ENCODE assay signal across 22 mouse cellular contexts in genomic region chr7:101223501-101223900, GRCm38 (mm10).
DNase-seq lines count a peak whose midpoint lies in the region; ATAC-seq and TF ChIP-seq lines count a peak whose summit lies in the region.
"Had no signal": no experiment of that assay in that cellular context is flagged by ENCODE, and none has a peak within 500 bp of the region (broad histone marks: within the 10 kb centered on the region; RNA-seq: fewer than 3 reads in every experiment).

No protein-coding gene starts in this region.

- in situ Hi-C loops in CH12.LX (cut with MboI; ENCODE audit: low pct_ligation_motif_present, low pct_unique_long_range_greater_than_20kb, low sequenced_read_pairs): loop anchor here (25.0 kb wide), 1 partner anchor 111 kb away; no protein-coding TSS in a partner anchor

- no peak for TF ChIP-seq RAD21 in CH12.LX (IDR thresholded peaks at IDR 0.05; ENCODE audit: low read depth, low read length)

- no peak overlapping the region for H3K4me3 ChIP-seq in CH12.LX (replicated peaks in 1 of 3; ENCODE audit: low read depth in 2 of 3, low read length in 2 of 3, poor library complexity in 1 of 3)
- H3K4me3 ChIP-seq in forebrain, embryonic 12.5 days (replicated peaks): no peak overlapping the region
- H3K4me3 ChIP-seq: embryonic facial prominence, embryonic 13.5 days; embryonic facial prominence, embryonic 15.5 days had no signal

- H3K9me3 ChIP-seq in CH12.LX (replicated peaks; ENCODE audit: low read length): no peaks in the 10 kb centered on the region
- H3K9me3 ChIP-seq in forebrain, embryonic 12.5 days: no peaks in the 10 kb centered on the region
- H3K9me3 ChIP-seq: embryonic facial prominence, embryonic 13.5 days; embryonic facial prominence, embryonic 15.5 days had no signal

- no peak for TF ChIP-seq POLR2A in CH12.LX (IDR thresholded peaks at IDR 0.05; ENCODE audit: low read depth, low read length)

- H3K79me2 ChIP-seq in CH12.LX (replicated peaks; ENCODE audit: control insufficient read depth, extremely low read depth, insufficient read depth, poor library complexity, severe bottlenecking): peaks cover 13% of the 10 kb centered on the region

- no peak overlapping the region for H3K9ac ChIP-seq in CH12.LX (ENCODE audit: insufficient read depth, low read depth)
- H3K9ac ChIP-seq in forebrain, embryonic 12.5 days: no peak overlapping the region
- H3K9ac ChIP-seq: embryonic facial prominence, embryonic 13.5 days; embryonic facial prominence, embryonic 15.5 days had no signal

- no peak for TF ChIP-seq EP300 in CH12.LX (IDR thresholded peaks at IDR 0.05; ENCODE audit: low read length)

- peak overlapping the region; percentile 67; the same call in 1 of the 2 replicates for H3K4me2 ChIP-seq in CH12.LX (ENCODE audit: insufficient read depth, low read depth, poor library complexity, severe bottlenecking)
- no peak overlapping the region for H3K4me2 ChIP-seq in forebrain, embryonic 12.5 days
- H3K4me2 ChIP-seq: embryonic facial prominence, embryonic 13.5 days; embryonic facial prominence, embryonic 15.5 days had no signal

- DNase-seq in spleen, postnatal 36 days (ENCODE audit: low spot score in 2 of 2): peak; percentile 34 to 62
- no peak for DNase-seq in spleen, adult 12 weeks (ENCODE audit: low spot score)
- no peak for DNase-seq in CH12.LX (ENCODE audit: extremely low read depth)
- peak; percentile 64 for DNase-seq in splenic B cell, adult 2 months (ENCODE audit: low read depth, low spot score)
- DNase-seq: adrenal gland, adult 2 months; adrenal gland, postnatal 10 days; adrenal gland, postnatal 25 days; B cell, adult 2 months; cerebellum, adult 11 months; cerebellum, adult 18-20 months; cerebellum, adult 8-10 months; cerebellum, adult 9-11 months; cerebellum, postnatal 14 days; cerebellum, postnatal 36 days; embryo, embryonic 11 days had no signal

- peaks cover 0 to 20% of the 10 kb centered on the region in 2 experiments for H3K36me3 ChIP-seq in CH12.LX (replicated peaks in 1 of 2; ENCODE audit: control insufficient read depth in 1 of 2, insufficient read depth in 1 of 2, low read length in 1 of 2)
- peaks cover 2% of the 10 kb centered on the region; the same call in 1 of the 2 replicates for H3K36me3 ChIP-seq in splenic B cell, adult 2 months (ENCODE audit: control insufficient read depth, insufficient read depth, low read length, poor library complexity, severe bottlenecking)
- no peaks in the 10 kb centered on the region for H3K36me3 ChIP-seq in forebrain, embryonic 12.5 days (replicated peaks)
- H3K36me3 ChIP-seq: embryonic facial prominence, embryonic 13.5 days; embryonic facial prominence, embryonic 15.5 days had no signal

- H3K27ac ChIP-seq in CH12.LX (ENCODE audit: insufficient read depth, low read depth): no peak overlapping the region
- H3K27ac ChIP-seq in forebrain, embryonic 12.5 days: no peak overlapping the region
- H3K27ac ChIP-seq: embryonic facial prominence, embryonic 13.5 days; embryonic facial prominence, embryonic 15.5 days had no signal

- peaks cover 7 to 69% of the 10 kb centered on the region in 2 experiments; a peak in 3 of 4 replicates for H3K4me1 ChIP-seq in CH12.LX (ENCODE audit: control insufficient read depth in 1 of 2, insufficient read depth in 2 of 2)
- H3K4me1 ChIP-seq in forebrain, embryonic 12.5 days: no peaks in the 10 kb centered on the region
- H3K4me1 ChIP-seq: embryonic facial prominence, embryonic 13.5 days; embryonic facial prominence, embryonic 15.5 days had no signal

- ATAC-seq in forebrain, embryonic 12.5 days (ENCODE audit: low FRiP score): no peak
- ATAC-seq in megakaryocyte-erythroid progenitor cell, adult 5-6 weeks (replicated peaks; ENCODE audit: low FRiP score, low TSS enrichment, poor library complexity, severe bottlenecking): no peak
- ATAC-seq: CD4-positive, CD25-positive, alpha-beta regulatory T cell, adult 4 months; forebrain, embryonic 14.5 days; forebrain, embryonic 16.5 days had no signal

- TF ChIP-seq CTCF in CH12.LX (conservative IDR thresholded peaks at IDR 0.05 in 1 of 2, IDR thresholded peaks at IDR 0.05 in 1 of 2; ENCODE audit: low read depth in 2 of 2, low read length in 2 of 2): no peak

- H3K27me3 ChIP-seq in CH12.LX (replicated peaks): no peaks in the 10 kb centered on the region
- H3K27me3 ChIP-seq in splenic B cell, adult 2 months (ENCODE audit: control insufficient read depth, insufficient read depth, low read length, poor library complexity, severe bottlenecking): no peaks in the 10 kb centered on the region
- no peaks in the 10 kb centered on the region for H3K27me3 ChIP-seq in forebrain, embryonic 12.5 days
- H3K27me3 ChIP-seq: embryonic facial prominence, embryonic 13.5 days; embryonic facial prominence, embryonic 15.5 days had no signal

- dilution Hi-C loops in CH12.LX (cut with MboI; ENCODE audit: extremely low pct_ligation_motif_present, extremely low pct_unique_long_range_greater_than_20kb, low sequenced_read_pairs): no loop called here

- 93% methylated on average over 2 of the region's 2 CpGs for WGBS in forebrain, embryonic 12.5 days

TF ChIP-seq in CH12.LX, 34 proteins besides CTCF, POLR2A, EP300 and RAD21:
- TF ChIP-seq PAX5 (IDR thresholded peaks at IDR 0.05; ENCODE audit: low read length) (no peak), UBTF (IDR thresholded peaks at IDR 0.05; ENCODE audit: low read depth, low read length) (no peak), MXI1 (IDR thresholded peaks at IDR 0.05; ENCODE audit: low read depth, low read length) (no peak), MAZ (IDR thresholded peaks at IDR 0.05; ENCODE audit: low read depth, low read length) (no peak), ZNF384 (IDR thresholded peaks at IDR 0.05; ENCODE audit: low read depth, low read length) (no peak), HCFC1 (IDR thresholded peaks at IDR 0.05; ENCODE audit: low read depth, low read length) (no peak), ETS1 (conservative IDR thresholded peaks at IDR 0.05; ENCODE audit: low read depth, low read length) (no peak), ZKSCAN1 (IDR thresholded peaks at IDR 0.05; ENCODE audit: borderline replicate concordance, low read depth, low read length) (no peak), ELF1 (IDR thresholded peaks at IDR 0.05; ENCODE audit: low read depth, low read length) (no peak), ZMIZ1 (IDR thresholded peaks at IDR 0.05; ENCODE audit: low read depth, low read length) (no peak), IRF4 (IDR thresholded peaks at IDR 0.05; ENCODE audit: low read depth, low read length) (no peak), CHD2 (IDR thresholded peaks at IDR 0.05; ENCODE audit: low read length) (no peak), BHLHE40 (IDR thresholded peaks at IDR 0.05; ENCODE audit: low read depth, low read length) (no peak), MEF2A (IDR thresholded peaks at IDR 0.05; ENCODE audit: borderline replicate concordance, low read depth, low read length) (no peak), NELFE (IDR thresholded peaks at IDR 0.05; ENCODE audit: low read depth, low read length) (no peak), KAT2A (IDR thresholded peaks at IDR 0.05; ENCODE audit: insufficient replicate concordance, low read length) (no peak), USF2 (conservative IDR thresholded peaks at IDR 0.05; ENCODE audit: low read depth, low read length) (no peak)
TF ChIP-seq in CH12.LX: peak in this region for 0.

Comparison
In these comparisons a context has a peak if more than half of its experiments do, and no peak if none do; other contexts are left out.
1. DNase-seq: peak in spleen, postnatal 36 days (2 of 2) and splenic B cell, adult 2 months (single experiment); none in spleen, adult 12 weeks (single experiment) and CH12.LX (single experiment).